Mouse (Mus musculus): Measurements from ENCODE around the gene Slc22a12.

The Slc22a12 gene

DNA sequence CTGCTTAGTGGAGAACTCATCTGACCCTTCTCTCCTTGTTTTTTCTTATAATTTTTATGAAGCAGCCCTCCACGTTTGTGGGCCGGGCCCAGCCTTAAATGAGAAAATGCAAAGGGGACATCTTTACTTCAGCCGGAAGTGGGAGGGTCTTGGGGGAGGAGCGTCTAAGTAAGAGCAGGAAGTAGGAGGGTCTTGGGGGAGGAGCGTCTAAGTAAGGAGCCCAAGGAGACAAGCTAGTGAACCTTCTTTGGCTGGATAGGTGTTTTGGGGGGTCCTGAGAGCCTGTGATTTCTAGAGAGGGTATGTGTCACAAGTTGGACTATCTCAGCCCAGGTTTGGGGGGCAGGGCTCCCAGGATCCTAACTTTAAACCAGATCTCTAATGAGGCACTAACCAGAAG lies 27.4 kb downstream of the Slc22a12 start:
- DNase-seq, result no peak

DNA sequence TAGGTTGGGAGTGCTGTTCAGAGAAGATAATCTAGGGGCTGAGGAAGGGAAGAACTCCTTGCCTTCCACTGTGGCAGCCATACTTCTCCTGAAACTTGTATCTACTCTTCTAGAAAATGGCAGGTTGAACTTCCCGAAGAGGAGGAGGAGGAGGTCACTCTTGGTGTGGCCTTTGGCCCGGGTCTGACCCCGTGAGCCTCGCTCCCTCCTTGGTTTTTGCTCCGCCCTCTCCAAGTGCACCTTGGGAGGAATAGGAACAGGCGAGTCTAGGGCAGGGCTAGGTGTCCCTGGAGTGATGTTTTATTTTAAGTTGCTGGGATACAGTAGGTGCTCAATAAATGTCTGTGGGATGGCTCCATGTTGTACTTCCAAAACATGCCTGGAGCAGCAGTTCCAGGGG lies 27.9 kb downstream of the Slc22a12 start:
- DNase-seq, result no peak

DNA sequence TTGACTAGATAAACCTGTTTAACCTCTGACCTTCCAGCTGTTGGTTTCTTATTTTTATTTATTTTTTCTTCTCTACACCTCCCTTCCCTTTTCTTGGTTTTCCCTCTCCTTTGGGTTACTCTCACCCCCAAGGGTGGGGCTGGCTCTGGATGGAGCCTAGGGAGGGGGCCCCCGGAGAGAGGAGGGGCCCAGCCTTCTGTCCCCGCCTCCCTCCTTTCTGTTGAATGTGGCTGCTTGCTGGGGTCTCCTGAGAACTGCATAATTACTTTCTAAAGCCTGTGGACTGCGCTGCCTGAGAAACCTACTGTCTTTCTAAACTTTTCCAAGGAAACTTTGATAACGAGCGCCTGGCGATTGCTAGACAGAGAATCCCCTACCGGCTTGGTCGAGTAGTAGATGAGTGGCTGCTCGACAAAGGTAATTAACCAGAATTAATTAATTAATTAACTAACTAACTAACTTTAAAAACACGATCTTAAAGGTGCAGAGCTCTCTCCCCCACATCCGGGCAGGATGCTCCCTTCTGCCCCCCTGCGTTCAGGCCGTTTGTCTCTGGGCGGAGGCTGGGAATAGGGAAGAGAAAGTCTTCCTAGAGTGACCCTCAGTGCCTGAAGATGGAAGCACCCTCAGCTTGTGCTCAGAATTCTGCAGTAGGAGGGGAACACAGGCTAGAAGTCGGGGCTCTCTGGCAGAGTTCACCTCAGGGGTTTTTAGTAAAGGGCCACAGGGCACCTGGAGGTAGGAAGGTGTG lies 29.3 kb downstream of the Slc22a12 start:
- no peak for DNase-seq

DNA sequence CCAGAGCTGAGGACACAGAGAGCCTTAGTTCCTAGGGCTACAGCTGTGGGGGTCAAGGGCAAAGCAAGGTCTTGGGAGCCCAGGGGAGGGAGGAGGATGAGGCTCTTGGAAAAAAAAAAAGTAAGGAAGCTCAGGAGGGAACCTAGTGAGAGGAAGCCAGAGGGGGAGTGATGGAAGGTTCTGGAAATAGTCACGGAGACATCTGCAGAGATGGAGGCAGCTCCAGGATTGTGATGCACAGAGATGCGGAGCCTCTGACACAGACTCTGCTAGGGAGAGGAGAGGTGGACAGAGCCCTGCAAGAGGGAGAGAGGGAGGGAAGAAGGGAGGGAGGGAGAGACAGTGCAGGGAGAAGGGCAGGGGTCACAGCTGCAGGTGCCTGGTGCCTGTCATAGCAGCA lies 32.3 kb downstream of the Slc22a12 start:
- no peak for DNase-seq

DNA sequence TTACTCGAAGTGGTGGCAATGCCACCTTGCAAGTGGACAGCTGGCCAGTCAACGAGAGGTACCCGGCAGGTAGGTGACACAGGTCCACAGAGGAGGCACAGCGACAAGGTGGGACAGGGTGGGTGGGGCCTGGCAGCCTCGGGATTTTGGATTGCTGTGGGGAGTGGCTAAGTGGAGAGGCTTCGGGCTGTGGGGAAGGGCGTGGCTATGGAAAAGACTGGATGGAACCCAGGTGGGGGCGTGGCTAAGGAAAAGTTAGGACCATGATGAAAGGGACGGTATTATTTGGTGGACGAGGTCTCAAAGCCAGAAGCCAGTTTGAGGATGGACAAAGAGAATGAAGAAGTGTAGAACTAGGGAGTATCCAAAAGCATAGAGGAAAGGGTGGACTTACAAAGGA lies 33.0 kb downstream of the Slc22a12 start:
- DNase-seq, result no peak

DNA sequence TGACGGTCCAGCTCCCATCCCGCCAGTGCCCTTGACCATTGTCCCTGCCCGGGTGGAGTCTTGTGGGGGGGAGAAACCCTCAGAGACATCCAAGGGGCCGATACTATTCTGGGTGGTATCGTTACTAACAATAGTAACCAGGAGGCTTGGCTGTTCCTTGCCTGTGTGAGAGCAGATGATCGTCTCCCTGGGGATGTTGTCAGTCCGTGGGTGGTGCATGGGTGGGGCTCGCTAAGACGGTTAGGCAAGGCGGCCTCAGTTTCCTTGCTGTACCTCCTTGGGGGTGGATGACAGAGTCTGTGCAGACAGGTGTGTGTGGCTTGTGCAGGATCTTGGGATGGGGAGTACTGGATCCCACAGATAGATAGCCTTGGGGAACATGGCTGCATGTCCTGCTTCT lies 35.4 kb downstream of the Slc22a12 start:
- DNase-seq, result no peak

DNA sequence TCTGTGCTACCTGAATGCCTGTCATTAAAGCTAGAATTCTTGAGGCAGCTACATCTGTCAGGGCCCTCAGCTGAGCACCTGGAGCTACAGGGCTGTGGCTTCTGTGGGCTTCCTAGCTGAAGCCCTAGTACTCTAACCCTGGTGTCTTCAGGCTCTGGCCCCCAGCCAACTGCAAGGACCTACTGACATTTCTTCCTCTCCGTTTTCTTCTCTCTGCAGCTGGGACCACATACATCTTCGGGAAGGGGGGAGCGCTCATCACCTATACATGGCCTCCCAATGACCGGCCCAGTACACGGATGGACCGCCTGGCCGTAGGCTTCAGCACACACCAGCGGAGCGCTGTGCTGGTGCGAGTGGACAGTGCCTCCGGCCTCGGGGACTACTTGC lies 38.2 kb downstream of the Slc22a12 start:
- DNase-seq, result peak in 1 of 2 experiments; percentile 61

DNA sequence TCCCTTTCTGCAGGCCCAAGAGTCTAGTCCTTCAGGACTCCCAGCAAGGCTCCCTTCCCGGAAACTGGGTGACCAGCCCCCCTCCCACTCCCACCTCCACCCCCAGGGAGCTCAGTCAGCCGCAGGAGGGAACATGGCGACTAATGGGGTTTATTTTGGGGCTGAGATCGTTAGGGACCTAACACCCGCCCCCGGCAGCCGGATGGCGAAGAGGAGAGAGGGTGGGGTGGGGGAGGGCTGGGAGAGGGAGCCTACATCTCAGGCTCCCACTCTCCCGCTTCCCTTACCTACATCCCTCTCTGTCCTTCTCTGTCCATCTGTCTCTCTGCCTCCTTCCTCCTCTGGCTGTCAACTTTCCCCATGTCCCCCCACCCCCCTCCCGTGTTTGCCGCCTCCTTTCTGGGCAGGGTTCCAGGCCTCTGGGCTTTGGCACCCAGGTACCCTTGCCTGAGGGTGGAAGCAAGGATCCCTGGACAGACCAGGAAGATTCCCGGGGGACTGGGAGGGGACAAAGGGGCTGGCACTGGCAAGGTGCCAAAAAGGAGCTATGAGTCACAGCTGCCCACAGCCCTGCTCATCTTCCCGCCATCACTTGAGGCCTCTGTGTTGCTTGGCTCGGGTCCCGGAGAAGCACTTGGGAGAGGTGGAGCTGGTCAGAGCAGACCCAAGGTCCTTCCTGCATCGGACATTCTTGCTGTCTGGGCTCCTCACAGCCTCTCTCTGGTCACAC lies 38.7 kb downstream of the Slc22a12 start:
- DNase-seq, result peak; percentile 72 to 81

DNA sequence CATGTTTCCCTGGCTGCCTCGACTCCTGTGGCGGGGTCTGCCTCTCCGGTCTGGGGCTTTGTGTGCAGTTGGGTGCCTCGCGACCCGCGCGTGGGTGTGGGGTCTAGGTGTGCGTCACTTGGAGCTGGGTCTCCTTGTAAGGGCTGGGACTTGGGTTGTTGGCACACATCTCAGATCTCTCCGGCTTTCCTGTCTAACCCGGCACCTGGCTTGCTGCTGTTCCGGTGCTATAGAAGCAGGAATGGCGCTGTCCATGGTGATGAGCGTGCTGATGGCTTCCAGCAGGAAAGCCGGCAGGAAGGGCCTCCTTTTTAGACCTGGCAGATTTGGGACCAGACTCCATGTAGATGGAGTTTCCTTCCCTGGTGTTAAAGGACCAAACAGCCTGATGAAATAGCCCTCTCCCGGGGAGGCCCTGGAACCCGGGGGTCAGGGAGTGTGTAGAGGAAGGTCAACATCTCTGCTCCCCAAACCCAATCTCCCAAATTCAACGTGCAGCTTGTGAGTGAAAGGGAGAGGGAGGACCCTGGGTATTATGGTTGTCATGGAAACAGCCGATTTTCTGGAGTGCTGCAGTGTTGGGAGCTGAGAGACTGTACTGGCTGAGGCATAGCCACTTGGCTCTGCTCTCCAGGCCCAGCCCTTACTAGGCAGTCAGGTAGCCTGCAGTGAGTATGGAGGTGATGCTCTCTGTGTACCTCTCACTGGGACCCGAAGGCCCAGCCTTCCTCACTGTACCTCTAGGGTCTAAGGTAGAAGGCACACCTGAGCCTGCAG lies 40.1 kb downstream of the Slc22a12 start:
- peak; percentile 63 to 64 for DNase-seq

DNA sequence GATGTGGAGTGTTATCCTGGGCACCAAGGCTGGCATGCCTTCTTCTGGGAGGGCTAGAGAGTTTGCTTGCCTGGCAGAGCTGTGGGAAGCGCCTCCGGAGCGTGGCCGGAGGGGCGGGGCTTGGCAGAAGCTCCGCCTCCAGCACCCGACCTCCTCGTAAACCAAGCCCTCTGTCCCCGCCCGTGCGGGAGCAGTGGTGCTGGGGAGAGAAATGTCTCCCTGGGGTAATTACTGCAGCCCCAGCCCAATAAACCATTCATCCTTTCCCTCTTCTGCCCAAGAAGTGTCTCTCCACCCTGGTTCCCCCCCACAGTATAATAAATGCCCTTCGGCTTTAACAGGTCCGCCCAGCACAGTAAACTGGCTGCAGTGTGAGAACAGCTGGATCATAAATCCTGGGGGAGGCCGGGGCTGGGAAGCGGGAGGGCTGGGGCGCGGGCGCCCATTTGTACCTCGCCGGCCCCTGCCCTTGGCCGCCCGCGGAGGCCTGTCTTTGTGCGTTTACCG lies 40.7 kb downstream of the Slc22a12 start:
- DNase-seq, result peak; percentile 87 to 93

DNA sequence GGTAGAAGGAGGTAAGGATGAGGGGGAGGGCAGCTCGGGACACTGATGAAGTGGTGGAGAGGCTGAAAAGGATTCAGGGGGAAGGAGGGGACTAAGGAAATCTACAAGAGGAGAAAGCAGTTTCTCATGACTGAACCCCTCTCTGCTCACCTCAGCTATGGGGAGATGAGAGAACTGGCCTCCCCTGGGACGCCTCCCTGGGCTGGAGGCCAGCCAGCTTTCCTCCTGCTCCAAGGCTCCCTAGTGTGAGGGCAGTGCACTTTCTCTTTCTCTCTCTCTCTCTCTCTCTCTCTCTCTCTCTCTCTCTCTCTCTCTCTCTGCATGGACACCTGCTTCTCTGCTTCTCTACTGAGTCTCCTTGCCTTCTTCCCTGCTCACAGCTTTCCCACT lies 42.2 kb downstream of the Slc22a12 start:
- DNase-seq, result peak; percentile 63 to 80

DNA sequence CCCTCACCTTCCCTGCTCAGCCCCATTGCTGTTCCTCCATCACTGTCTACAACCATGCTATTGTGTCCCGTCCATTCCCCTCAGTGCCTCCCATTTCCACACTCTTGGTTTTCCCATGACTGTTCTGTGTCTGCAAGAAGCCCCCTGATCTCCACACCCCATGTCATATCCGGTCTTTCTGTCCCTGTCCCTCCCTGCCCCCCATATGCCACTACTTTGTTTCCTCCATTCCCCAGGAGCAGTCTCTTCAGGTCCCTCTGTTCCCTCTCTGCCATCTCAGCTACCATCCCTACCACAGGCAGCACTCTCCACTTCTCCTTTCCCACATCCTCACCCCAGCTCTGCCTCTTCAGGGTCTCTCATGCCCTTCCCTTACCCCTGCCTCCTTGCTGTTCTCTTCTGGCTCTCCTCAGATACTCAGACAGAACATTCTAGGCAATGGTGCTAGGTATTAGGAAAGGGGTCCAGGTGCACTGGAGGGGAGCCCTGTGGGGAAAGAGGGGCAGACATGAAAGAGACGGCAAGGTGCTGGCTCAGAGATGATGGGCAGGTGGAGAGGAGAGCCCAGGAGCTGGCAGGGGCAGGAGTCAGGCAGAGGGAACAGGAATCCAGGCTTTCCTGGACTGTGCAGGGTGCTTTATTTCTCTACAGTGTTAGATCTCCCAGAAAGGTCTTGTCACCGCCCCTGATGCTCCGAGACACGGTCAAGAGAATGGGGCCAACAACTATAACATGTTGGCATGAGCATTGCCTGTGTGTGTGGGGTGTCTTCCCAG lies 42.8 kb downstream of the Slc22a12 start:
- DNase-seq, result peak; percentile 68 to 72

DNA sequence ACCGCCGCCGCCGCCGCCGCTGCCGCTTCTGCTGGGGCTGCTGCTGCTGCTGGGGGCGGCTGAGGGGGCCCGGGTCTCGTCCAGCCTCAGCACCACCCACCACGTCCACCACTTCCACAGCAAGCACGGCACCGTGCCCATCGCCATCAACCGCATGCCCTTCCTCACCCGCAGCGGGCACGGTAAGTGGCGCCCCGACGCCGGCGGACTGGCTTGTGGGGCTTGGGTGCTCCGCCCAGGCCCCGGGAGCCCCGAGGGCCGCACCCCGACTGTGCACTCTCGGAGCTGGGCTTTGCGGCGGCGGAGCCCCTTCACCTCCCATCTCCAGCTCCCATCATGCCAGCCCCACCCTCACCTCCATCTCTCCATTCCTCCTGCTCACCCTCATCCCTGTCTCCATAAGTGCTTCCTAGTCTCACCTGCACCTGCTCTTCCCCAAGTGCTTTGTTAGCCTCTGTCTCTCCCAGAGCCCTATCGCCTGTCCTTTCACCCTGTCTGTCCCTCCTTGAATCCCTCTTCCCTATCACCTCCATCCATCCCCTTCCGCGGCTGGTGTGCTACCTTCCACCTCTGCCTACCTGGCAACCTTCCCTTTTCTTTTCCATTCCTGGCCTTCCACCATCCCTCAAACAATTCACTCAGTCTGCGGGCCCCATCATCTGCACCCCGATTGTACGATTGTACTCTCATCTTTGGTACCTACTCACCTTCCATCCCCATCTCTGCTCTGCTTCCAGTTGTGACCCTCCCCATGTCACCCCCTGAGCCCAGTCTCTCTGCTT lies 44.3 kb downstream of the Slc22a12 start:
- DNase-seq, result peak; percentile 63 to 70

DNA sequence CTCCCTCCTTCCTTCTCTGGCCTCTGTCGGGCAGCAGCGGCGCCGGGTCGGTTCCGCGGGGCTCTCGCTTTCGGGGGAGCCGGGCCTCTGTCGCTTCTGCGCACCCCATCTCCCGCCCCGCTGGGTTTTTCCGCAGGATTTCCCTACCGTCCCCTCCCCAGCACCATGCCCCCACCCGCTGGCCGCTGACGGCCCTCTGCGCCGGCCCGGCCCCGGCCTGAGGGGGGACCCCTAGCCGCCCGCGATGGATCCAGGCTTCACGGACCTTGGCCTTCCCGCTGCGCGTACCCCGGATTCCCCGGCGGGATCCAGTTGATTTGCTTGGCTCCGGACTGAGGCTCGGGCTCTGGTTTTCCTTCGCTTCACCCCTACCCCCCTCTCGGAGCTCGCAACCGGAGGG lies 45.0 kb downstream of the Slc22a12 start:
- DNase-seq, result peak; percentile 69 to 76

DNA sequence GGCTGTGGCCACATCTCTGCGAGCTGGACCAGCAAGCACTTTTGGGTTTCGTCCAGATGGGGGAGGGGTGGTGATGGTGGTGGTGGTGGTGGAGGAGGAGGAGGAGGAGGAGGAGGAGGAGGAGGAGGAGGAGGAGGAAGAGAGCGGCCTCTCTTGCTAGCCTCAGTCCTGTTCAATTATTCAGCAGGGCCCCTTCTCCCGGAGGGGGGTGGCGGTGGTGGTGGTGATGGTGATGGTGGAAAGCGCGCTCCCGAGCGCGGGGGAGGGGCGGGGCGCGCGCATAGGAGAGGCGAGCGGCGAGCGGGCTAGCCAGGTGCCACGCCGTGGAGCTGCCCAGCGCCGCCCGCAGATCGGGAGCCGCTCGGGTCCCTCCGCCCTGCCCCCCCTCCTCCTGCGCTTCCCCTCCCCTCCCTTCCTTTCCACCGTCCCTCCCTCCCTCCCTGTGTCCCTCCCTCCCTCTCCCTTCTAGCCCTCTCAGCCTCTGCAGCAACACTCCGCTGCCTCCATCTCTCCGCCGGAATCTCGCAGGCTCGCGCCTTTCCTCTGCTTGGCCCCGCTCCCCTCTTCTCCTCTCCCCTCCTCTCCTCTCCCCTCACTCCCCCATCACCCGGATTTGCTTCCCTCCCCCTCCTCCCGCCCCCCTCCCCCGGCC lies 45.6 kb downstream of the Slc22a12 start:
- peak; percentile 89 to 95 for DNase-seq

DNA sequence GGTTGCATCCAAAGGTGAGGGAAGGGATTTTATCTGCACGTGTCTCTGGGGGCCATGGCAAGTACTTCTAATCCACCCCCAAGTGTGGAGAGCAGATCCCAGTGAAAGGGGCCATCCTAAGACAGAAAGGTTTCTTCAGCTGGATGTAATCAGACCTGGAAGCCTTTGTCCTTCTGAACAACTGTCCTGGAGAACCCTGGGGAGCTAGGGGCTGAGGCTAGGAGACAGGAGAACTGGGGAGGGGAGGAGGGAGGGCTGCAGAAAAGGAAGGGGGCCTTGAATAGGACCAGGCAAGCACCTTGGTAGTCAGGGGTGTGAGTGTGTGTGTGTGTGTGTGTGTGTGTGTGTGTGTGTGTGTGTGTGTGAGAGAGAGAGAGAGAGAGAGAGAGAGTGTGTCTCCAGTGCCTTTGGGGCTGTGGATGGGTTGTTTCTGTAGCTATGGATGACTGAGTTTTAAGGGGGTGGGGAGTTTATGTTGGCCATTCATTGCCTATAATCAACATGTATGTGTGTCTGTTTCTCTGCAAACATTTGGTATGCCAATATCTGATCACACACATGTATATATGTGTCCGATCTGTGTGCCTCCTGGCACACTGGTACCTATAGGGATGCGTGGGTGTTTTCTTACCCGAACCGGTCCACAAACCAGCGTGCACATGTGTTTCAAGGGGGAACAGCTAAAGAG lies 46.2 kb downstream of the Slc22a12 start:
- no peak for DNase-seq

DNA sequence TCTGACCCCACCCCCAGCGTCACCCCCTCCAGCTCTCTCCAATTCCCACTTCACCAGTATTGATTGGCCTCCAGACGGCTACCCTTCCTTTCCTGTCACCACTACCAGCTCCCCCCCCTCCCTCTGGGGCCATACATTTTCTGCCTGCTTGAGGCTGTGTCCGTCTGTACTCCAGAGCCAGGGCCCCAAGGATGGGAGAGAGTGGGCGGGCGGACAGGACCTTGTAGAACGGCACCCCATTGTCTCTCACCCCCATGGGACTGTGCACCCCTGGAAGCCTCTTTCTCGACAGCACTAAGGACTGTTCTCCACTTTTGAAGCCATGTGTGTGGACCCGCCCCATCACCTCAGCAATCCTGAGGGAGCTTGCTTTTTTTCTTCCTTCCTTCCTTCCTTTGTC lies 47.1 kb downstream of the Slc22a12 start:
- DNase-seq, result no peak

DNA sequence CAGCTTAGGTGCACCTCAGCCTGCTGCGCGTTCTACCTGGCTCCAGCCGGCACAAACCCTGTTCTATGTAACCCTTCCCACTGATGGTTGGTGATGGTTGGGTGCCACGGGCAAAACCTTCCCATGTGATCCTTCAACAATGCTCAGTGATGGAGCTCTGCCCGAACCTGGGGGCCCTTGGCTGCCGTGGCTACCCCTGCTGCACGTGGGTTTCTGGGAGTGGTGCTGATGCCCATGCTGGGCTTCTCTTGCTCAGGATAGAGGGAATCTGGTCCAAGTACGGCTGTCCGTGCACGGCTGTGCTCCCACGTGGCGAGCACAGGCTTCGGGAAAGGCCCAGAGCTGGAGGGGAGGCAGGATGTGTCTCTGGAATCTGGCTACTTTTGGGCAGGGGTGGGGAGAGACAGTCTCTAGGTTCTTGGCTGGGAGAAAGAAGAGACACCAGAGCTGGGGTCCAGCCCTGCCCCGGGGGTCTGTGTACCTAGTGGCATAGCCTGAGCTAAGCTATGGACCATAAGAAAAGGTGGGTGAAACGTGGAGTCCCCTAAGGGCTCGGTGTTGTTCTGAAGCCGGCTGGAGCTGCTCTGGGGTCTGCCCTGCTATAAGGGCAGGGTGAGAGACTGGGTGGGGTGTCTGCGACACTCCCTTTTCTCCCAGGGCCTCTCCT lies 48.2 kb downstream of the Slc22a12 start:
- DNase-seq, result peak in 1 of 2 experiments; percentile 42

DNA sequence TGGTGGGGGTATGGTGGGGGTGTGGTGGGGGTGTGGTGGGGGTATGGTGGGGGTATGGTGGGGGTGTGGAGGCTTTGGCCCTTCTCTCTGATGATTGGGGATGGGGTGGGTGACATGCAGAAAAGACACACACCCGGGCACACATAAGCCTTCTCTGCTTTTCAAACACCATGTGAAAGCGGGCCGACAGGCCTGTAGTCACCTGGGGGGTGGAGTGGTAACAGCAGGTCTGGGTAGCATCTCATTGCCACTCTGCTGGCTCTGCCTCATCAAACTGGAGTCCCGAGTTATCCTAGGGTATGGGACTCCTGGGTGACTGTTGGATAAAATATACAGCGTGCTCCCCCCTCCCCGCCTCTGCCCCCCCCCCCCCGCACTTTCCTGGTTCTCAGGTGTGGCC lies 48.8 kb downstream of the Slc22a12 start:
- peak in 1 of 2 experiments; percentile 54 for DNase-seq

DNA sequence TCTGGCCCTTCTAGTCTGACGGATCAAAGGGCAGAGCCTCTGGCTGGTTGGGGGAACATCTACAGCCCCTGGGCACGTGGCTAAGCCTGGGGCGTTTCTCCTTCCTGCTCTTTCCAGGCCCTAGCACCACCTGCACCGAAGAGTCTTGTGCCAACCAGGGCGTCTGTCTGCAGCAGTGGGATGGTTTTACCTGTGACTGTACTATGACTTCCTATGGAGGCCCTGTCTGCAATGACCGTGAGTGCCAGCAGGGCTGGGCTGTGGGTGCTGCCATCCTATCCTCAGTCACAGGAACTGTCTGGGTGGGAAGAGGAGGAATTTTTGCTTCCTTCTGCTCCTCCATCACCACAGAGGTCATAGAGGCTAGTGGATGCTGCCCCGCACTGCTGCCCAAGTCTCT lies 49.6 kb downstream of the Slc22a12 start:
- DNase-seq, result peak; percentile 60 to 63

All from cerebellum, postnatal 25 days (tissue).